Mouse (Mus musculus) heart, postnatal 10 days (tissue): Measurements from ENCODE around the gene Pllp. TPM values are rescaled to one million over a fixed set of nuclear protein-coding genes. Genes with fewer than 3 reads are reported as not detected.

ENCODE experiments used
- DNase-seq, 2 experiments: peaks; one replicate each; pipeline ENCODE4 v3.0.0; 2021
- intact Hi-C: fragments of 180-260 bp; cut with DNase I; formaldehyde crosslinking; loops from one replicate; pipeline ENCODE4 v1.15.1; 2025
- total RNA-seq, 2 experiments: library from RNA; stranded (reverse); gene quantifications; 2 replicates each; pipeline ENCODE4 v1.2.3; 2021

Gene Pllp
- total RNA-seq, result 1 to 10 TPM in 1 of 2 experiments, under 1 TPM in 1; 0.72 to 1.1 TPM

DNA sequence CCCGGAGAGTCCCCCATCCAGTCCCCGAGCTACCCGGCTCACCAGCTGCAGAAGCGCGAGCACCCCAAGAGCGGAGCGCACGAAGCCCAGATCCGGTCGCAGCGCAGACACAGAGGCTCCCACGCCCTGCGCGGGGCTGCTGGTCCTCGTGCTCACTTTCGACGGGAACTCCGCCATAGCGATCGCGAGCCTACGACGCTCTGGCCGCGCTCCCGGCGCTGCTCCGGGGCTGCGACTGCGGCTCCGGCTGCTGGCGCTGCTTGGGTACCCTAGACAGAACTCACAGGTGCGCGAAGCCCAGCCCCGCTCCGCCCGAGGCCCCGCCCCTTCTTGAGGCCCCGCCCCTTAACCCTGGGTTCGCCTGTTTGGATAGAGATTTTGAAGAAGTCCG is at the start of gene Pllp:
TSS of gene Pllp (minus strand) at position 285 of the 391 bp plus-strand sequence.
- DNase-seq, result peak in 1 of 2 experiments; percentile 31
- intact Hi-C loops, result no loop called here

DNA sequence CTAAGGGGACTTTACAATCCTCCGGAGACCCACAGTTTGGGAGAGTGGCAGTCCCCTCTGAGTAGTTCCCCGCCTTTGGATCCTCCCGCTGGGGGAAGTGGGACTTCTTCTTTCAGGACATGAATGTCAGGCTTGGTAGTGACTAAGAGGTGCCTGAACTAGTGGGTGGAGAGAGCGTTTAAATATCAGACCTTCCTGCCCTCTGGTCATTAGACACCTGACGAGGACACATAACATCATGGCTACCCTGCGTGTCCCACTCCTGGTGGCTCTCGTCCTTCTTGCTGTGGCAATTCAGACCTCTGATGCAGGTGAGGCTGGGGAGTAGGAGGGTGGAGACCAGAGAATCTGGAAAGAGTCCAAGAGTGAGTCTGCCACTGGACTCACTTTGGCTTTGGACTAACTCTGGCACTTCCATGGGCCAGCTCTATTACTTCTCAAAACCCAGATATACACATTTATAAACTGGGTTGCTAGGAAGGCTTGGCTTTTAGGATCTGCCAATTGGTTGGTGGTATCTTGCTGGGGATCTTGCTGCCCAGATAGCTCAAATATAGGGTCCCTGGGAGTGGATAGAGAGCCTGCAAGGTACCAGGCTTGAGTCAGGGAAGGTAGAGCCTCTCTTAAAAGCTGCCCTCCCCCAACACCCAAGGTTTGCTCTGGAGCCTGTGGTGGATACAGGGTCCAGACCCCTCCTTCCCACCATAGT is 49.6 kb upstream of the Pllp start, which contains the start of gene Ccl22:
TSS of gene Ccl22 (plus strand) at position 115 of the 709 bp plus-strand sequence.
- DNase-seq, result no peak
- intact Hi-C loops, result no loop called here

DNA sequence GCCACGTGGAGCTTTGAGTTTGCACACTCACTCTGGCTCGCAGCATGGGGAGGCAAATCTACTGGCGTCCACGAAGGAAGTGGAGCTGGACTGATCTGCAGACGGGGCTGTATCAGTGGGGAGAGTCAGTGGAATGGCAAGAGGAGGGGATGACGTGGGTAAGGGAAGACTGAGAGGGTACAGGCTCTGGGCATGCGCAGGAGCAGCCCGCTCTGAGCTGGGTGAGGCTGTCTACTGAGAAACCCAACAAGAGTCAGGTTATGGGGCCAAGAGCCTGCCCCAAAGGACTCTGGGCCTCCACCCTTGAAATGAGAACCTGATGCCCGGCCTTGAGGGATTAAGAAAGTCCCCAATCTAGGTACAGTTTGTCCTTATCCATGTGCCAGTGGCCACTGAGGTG is 48.9 kb upstream of the Pllp start:
- intact Hi-C loops, result no loop called here
- DNase-seq, result no peak

DNA sequence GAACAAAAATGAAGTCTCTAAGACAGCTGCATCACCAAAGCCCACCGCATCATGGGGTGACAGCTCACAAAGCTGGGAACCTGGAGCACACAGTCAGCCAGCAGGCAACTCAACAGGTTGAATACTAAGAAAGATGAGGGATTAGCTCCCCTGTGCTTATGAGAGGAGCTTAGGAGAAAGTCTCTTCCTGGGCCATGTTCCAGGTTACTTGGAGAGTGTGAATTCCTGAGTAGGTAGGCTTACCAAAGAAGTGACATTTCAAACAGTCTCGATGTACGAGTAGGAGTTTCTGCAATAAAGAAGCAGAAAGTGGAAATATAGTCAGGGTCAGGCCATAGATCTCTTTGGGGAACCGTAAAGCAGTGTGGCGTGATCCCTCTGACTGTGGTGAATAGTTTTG is 48.4 kb upstream of the Pllp start:
- DNase-seq, result no peak
- intact Hi-C loops, result no loop called here

DNA sequence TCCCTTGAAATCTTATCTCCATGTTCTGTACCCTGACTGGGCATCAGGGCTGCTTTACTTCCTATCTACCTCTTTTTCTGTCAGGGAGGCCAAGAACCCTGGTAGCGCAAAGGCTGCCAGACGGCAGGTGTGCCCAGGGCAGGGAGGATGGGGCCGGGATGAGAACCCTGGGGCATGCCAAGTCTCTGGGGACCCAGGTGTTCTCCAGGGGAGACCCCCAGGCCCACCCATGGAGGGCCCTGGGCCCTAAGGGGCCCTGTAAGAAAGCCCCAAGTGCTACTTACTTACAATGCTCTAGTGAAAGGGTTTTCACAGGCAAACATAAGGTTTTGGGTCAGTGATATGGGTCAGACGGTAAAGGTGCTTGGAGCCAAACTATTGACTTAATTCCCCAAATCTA is 45.6 kb upstream of the Pllp start:
- no peak for DNase-seq
- intact Hi-C loops, result no loop called here

DNA sequence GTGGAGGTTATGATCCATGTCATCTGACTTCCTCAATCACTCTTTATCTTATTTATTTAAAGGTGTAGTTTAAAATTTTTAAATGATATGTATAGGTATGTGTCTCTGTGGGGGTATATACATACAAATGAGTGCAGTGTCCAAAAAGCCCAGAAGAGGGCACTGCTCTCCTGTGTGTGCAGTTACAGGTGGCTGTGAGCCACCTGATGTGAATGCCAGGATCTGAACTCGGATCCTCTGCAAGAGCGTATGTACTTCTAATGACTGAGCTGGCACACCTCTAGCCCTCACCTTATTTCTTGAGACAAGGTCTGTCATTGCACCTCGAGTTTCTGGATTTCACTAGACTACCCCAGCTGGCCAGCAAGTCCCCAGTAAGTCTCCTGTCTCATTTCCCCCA is 44.5 kb upstream of the Pllp start:
- DNase-seq, result no peak
- intact Hi-C loops, result no loop called here

DNA sequence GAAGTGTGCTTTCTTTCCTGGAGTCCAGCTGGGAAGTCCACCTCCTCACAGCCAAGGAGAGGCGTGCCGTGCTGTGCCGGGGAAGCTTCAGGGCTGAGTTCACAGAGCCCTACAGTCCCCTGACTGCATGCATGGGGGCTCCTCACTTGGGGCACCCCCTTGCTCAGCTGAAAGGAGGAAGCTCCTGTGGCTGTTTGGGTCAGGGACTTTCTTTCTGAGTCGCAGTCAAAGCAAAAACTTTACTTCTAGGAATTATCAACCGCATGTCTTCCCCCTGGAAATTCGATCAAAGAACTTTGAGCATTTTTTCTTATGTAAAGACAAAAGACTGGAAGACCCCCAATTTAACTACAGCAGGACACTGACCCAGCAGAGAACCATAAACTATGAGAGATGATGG is 43.8 kb upstream of the Pllp start:
- intact Hi-C loops, result no loop called here
- no peak for DNase-seq

DNA sequence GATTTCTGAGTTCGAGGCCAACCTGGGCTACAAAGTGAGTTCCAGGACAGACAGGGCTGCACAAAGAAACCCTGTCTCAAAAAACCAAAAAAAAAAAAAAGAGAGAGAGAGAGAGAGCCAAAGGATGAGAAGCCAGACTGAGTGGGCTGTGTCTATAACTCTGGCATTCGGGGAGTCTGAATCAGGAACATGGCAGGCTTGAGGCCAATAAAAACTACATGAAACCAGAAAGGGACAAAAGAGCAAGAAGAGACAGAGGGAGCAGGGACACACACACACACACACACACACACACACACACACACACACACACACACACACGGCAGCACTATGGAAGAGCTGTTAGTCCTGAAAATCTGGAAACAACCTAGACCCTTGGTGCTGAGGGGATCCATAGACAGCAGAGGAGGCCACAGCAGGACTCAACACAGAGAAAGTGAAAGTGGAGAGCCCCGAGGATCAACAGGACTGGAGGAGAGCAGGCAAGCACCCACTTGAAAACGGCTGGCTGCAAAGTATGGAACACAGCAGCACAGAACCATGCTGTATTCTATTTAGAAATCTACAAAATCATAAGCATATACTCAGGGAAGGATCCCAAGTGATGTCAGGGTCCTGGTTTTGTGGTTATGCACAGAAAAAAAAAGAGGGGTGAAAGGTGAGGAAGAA is 39.5 kb upstream of the Pllp start:
- peak; percentile 34 to 39 for DNase-seq
- intact Hi-C loops, result no loop called here

DNA sequence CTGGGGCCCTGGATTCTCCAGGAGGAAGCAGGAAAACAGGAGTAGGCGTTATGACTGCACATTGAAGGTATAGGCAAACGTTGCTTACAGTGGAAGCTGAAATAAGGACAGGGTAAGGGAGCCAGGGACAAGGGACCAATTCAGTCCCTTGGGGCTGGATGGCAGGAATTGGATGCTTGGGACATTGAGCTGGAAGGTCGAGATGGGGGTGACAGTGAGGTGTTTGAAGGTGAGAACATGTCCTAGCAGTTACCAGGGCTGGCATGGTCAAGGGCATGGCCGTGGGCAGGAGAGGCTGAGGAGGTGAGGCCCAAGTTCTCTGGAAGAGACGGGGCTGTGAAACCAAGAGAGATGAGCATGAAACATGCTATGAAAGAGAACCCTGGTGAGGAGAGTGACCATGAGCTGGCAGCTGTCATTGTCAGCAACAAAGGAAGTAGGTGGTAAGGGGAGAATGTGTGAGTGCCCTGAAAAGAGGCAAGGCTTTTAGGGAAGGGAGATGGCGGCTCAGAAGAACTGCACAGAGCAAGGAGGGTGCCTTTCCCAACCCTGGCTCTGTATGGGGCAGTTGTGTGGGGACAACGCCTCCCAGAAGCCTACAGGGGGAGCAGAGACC is 38.8 kb upstream of the Pllp start:
- no peak for DNase-seq
- intact Hi-C loops, result no loop called here

DNA sequence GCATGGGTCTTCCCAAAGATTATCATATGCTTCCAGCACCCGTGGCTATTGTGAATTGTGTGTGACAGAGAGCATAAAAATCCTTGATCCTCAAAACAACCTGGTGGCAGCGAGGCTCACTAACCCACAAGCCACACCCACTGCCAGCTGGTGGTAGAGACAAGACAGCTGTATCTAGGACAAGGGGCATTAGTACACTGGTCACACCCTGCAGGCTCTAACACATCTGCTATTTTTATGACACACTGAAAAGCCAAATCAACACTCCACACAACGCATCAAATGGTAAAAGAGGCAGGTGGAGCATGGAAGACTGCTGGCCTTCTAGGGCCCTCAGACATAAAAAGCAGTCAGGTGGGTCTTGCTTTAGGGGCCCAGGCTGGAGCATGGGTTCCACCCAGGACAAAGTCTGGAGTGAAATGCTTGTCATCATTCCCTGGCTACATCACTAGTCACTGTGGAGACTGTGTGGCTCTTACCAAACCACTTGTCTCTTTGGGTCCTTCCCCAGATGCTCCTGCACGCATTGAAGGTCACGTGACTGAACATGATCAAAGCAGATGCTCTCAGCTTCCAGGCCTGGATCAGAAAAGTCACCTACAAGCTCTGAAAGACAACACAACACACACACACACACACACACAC is 37.9 kb upstream of the Pllp start:
- intact Hi-C loops, result no loop called here
- peak in 1 of 2 experiments; percentile 11 for DNase-seq

DNA sequence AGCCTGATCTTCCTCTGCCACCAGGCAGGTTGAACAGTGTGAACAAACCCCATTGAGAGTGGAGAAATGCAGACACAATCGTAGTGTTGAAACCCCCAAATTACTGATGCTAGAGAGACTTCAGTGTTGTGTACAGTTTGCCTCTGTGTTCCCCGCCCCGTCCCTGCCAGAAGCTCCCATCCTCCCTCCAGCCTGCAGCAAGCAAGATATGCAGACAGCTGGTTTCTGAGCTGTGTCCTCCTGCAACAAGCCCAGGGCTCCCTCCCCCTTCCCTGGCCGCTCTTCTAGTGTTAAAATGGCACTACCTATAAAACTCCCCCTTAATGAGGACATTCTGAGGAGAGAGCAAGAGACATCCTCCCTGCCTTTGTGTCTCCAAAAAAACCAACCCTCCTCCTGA is 33.2 kb upstream of the Pllp start:
- intact Hi-C loops, result no loop called here
- no peak for DNase-seq

DNA sequence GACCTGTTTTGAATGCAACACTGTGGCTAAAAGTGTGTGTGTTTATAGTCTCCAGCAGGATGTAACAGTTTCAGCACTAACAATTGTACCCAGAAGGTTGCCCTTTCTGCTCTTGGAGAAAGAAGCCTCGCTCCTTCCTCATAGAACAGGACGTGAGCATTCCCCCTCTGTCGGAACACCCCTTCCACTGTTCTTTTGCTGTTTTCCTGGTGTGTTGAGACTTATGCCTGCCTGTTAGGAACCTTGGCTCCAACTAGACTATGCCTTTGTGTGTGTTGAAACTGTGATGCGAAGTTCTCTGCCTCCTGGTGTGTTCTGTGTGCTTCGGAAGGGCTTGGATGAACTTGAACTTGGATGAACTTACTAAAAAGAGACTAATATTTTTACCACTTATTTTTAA is 29.9 kb upstream of the Pllp start:
- intact Hi-C loops, result no loop called here
- no peak for DNase-seq

DNA sequence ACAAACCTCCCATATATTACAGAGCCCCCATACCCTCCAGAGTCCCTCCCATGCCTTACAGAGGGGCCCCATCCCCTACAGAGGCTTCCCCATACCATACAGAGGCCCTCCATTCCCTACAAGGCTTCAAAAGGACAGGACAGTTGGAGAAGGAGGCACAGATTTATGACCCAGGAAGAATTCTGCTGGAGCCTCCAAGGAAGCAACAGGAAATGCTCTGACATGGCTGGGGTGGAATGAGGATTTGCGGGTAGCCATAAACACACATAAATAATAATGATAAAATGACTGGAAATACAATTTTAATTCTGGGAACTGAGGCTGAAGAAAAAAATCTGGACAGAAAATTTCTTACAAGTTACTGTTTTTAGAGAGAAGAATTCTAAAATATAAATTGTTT is 20.8 kb upstream of the Pllp start:
- intact Hi-C loops, result no loop called here
- DNase-seq, result no peak

DNA sequence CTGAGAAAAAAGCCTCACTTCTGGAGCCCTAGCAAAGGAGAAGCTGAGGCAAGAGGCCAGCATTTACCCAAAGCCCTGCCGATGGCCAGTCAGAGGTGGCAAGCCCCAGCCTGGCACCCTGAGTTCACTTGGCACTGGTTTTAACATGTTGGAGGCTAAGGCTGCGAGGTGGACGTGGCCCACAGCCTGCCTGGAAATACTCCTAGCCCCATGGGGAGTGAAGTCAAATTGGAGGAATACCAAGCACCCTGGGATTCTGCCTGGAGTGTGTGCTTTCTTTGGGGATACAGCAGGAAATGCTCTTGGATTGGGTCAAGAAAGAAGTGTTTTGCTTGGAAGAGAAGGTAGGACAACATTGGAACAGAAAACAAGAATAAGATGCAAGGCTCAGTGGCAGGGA is 19.8 kb upstream of the Pllp start:
- DNase-seq, result no peak
- intact Hi-C loops, result no loop called here

DNA sequence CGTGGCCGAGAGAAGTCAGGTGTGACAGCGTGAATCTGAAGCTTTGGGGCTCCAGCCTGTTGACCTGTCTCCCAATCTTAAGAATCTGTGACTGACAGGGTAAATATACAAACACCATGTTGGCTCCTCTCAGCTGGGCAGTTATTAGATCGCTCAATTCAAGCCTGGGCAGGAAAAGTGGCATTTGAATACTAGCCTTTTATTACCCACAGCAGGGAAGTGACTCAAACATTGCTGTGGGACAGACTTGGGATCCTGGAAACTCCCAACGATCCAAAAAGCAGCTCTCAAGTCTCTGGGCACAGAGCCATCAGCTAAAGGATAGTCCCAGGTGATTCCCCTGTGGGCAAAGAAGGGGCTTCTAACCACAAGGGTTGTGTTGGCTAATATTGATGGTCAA is 18.5 kb upstream of the Pllp start:
- intact Hi-C loops, result loop anchor here (5.0 kb wide), 1 partner anchor 58 kb away; the partner anchor contains the start of gene Cx3cl1

DNA sequence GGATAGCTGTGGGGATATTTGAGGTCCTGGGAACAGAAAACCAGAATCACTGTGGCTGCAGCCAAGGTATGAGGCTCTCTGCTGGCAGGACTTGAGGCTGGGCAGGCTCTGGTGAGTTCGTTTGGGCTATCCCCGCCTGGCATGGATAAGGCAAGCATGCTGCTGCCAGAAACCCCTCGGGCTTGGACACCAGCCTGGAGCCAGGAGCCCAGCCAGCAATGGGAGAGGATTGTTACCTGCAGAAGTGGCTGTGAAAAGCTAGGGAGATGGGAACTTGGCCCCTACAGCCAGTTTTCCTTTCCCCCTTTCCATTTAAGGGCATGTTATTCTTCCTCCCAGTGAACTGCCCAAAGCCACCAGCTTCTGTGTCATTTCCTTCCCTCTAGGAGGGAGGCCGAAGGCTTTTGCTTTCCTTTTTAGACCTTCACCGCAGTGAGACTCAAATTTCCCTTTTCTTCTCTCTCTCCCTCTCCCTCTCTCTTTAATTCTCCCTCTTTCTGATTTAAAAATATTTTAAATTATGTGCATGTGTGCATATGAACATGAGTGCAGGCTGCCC is 15.2 kb upstream of the Pllp start:
- DNase-seq, result peak; percentile 80 to 85
- intact Hi-C loops, result loop anchor here (5.0 kb wide), 1 partner anchor 61 kb away; the partner anchor contains the start of gene Cx3cl1

More for the DNA sequence above, 18.5 kb upstream of the Pllp start:
- DNase-seq, result no peak

DNA sequence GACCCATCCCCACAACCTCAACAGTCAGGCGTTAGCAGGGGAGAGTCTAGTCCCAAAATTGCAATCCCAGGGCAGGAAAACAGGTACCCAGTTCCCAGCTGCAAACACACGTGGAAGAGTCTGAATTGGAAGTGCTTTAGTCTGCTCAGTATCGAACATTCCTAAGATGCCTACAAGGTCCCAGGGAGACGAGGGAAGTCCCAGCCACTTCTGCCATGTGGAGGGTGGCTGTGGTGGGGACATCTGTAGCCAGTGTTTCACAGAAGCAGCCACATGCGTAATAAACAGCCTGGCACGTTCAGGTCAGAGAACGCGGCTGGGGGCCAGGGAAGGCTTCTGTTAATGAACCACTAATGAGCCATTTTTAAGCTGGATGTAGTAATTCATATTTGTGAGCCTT is 14.3 kb upstream of the Pllp start:
- DNase-seq, result no peak
- intact Hi-C loops, result loop anchor here (5.0 kb wide), 1 partner anchor 62 kb away; the partner anchor contains the start of gene Cx3cl1

DNA sequence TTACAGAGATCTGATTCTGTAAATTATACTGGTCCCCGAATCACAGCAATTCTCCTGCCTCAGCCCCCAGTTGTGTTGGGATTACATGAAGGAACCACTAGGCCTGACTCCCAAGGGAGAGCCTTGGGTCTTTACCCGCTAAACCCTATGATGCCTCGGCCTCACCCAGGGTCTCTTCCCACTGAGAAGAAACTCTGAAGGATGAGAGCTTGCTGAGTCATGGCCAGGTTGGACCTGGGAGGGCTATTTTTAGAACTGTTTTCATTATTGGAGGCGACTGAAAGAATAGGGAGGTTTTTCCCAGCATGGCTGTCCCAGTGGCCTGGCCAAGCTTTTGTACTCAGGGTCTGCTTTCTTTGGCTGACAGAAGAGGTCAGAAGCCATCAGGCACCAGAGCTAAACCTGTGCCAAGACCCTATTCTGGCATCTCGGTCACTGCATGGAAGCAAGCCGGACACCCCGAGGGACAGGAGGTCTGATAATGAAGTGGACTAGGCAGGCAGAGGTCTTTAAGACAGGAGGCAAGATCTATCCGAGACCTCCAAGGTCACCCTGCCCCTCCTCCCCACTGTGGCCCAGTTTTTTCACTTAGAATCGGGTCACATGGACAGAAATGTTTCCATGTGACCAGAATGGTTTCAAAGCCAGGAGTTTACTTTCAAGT is 10.8 kb upstream of the Pllp start:
- DNase-seq, result peak; percentile 24 to 33
- intact Hi-C loops, result loop anchor here (5.0 kb wide), 1 partner anchor 205 kb away; no protein-coding TSS in a partner anchor

DNA sequence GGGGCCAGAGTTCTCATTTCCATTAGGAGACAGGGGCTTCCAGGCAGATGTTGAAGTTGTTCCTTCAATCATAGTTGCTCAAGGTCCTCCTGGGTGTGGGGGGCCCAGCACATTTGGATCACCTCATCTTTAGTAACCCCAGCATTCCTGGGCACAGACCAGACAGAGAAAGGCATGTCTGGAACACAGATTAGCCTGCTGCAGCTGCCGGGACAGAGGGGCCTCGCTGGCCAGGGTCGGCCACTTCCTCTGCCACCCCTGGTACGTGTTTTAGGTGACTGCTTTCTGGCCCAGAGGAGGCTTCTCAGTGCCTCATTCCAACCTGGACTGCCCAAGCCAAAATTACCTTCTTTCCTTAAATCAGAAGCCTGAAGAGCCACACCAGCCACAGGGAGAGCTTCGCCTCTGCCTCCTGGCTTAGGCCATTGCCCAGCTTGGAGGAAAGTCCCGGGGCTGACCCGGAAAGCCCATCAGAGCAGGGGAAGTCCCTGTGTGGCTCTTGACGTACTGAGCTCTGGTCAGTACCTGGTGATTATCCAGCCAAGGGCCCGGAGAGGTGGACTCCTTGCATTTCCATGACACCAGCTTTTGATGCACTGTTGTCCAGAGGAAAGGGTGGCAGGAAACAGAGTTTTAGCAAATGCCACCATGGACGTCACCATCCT is 9.6 kb upstream of the Pllp start:
- DNase-seq, result no peak
- intact Hi-C loops, result loop anchor here (5.0 kb wide), 1 partner anchor 207 kb away; no protein-coding TSS in a partner anchor

DNA sequence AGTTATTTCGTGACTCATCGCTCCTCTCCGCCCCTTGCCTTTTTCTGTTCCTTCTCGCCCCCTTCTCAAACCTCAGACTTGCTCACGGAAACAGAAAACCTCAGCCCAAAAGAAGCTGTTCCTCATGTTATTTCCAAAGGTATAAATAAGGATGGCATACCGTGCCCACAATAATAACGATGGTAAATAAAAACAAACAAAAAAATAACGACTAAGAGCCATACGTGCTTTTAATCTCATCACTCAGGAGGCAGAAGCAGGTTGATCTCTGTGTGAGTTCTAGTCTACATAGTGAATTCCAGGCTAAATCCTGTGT is 8.5 kb upstream of the Pllp start:
- intact Hi-C loops, result loop anchor here (1.0 to 5.0 kb wide), 3 partner anchors 37 to 172 kb away; partner anchors contain the start of genes Arl2bp and Cpne2
- no peak for DNase-seq
